In genomic region chr8:126256585-126257391, GRCm38 (mm10) we compare ENCODE assay signal across 16 mouse cellular contexts. TPM values are rescaled to one million over a fixed set of nuclear protein-coding genes. Genes with fewer than 3 reads are reported as not detected.
DNase-seq lines count a peak whose midpoint lies in the region; ATAC-seq and TF ChIP-seq lines count a peak whose summit lies in the region.
"Had no signal": no experiment of that assay in that cellular context is flagged by ENCODE, and none has a peak within 500 bp of the region (broad histone marks: within the 10 kb centered on the region; RNA-seq: fewer than 3 reads in every experiment).

No protein-coding gene starts in this region.

- no peak overlapping the region for H3K9ac ChIP-seq in heart, adult 2 months (ENCODE audit: low read depth, low read length)
- no peak overlapping the region for H3K9ac ChIP-seq in midbrain, embryonic 13.5 days (replicated peaks)

- 47% methylated on average over 9 of the region's 9 CpGs for WGBS in heart, adult 2 months
- WGBS in midbrain, embryonic 13.5 days: 5% methylated on average over 9 of the region's 9 CpGs

- no peaks in the 10 kb centered on the region for H3K36me3 ChIP-seq in heart, adult 2 months (ENCODE audit: control insufficient read depth, insufficient read depth, low read length)
- H3K36me3 ChIP-seq in midbrain, embryonic 13.5 days: no peaks in the 10 kb centered on the region
- H3K36me3 ChIP-seq: heart, embryonic 10.5 days had no signal

- H3K79me2 ChIP-seq in heart, adult 2 months (replicated peaks; ENCODE audit: control insufficient read depth, insufficient read depth, low read length): no peaks in the 10 kb centered on the region

- H3K4me1 ChIP-seq in heart, adult 2 months (ENCODE audit: control insufficient read depth, insufficient read depth, low read length): no peaks in the 10 kb centered on the region; the same call in 1 of the 2 replicates
- peaks cover 24% of the 10 kb centered on the region for H3K4me1 ChIP-seq in midbrain, embryonic 13.5 days (replicated peaks)
- H3K4me1 ChIP-seq: heart, embryonic 10.5 days had no signal

- no peak for TF ChIP-seq POLR2A in heart, adult 2 months (IDR thresholded peaks at IDR 0.05; ENCODE audit: insufficient read depth, low read depth, low read length)

- no peak overlapping the region for H3K27ac ChIP-seq in heart, adult 2 months
- no peak overlapping the region for H3K27ac ChIP-seq in midbrain, embryonic 13.5 days
- H3K27ac ChIP-seq: heart, embryonic 10.5 days had no signal

- no peak for TF ChIP-seq EP300 in heart, adult 2 months (IDR thresholded peaks at IDR 0.05; ENCODE audit: insufficient read depth, low read depth, low read length)

- H3K9me3 ChIP-seq in midbrain, embryonic 13.5 days: no peaks in the 10 kb centered on the region
- H3K9me3 ChIP-seq: heart, embryonic 10.5 days had no signal

- peak; percentile 82 for ATAC-seq in midbrain, embryonic 13.5 days
- ATAC-seq: CD4-positive, CD25-positive, alpha-beta regulatory T cell, adult 4 months had no signal

- H3K4me2 ChIP-seq in midbrain, embryonic 13.5 days (replicated peaks): no peak overlapping the region

- peak; percentile 15; the same call in 1 of the 2 replicates for TF ChIP-seq CTCF in heart, adult 2 months (IDR thresholded peaks at IDR 0.05)

- intact Hi-C loops in heart, adult 2 months (cut with DNase I): loop anchor here (10.0 kb wide), 1 partner anchor 128 kb away; no protein-coding TSS in a partner anchor

- no peak overlapping the region for H3K4me3 ChIP-seq in heart, adult 2 months
- no peak overlapping the region for H3K4me3 ChIP-seq in midbrain, embryonic 13.5 days (replicated peaks)
- H3K4me3 ChIP-seq: heart, embryonic 10.5 days had no signal

- H3K27me3 ChIP-seq in heart, adult 2 months (ENCODE audit: control insufficient read depth, insufficient read depth, low read length): no peaks in the 10 kb centered on the region
- H3K27me3 ChIP-seq in midbrain, embryonic 13.5 days: peaks cover 74% of the 10 kb centered on the region

- DNase-seq in heart, adult 2 months: no peak
- no peak for DNase-seq in heart, adult 11 months
- DNase-seq in R1 (ENCODE audit: low read depth, low spot score): peak; percentile 7
- peak; percentile 51 for DNase-seq in embryo, embryonic 11 days
- no peak for DNase-seq in urinary bladder, postnatal 14 days (ENCODE audit: low spot score)
- no peak for DNase-seq in adrenal gland, postnatal 14 days
- DNase-seq: adrenal gland, postnatal 25 days; cerebellum, adult 9-11 months; kidney, adult 8-10 months; lung, postnatal 10 days; thymus, postnatal 4 days had no signal

RNA-seq across cellular contexts. Expression of gene Slc35f3, which starts 41.6 kb away (rescaled TPM):
- total RNA-seq in heart, adult 2 months (2021): not detected
- not detected in 2 replicates for polyA plus RNA-seq in heart, adult 2 months (2012; rRNA removed)
- polyA plus RNA-seq in midbrain, embryonic 13.5 days (2015; fragmentation: Nextera tagmentation; extraction: Ambion mirVana): 0.54 and 0.75 TPM in 2 replicates
- total RNA-seq in adrenal gland, postnatal 14 days (2021): 1.2 and 1.3 TPM in 2 replicates
- total RNA-seq: hematopoietic stem cell, adult 5-6 weeks; liver, adult 2 months had no signal
- polyA plus RNA-seq: CD4-positive, CD25-positive, alpha-beta regulatory T cell, adult 4 months; liver, adult 2 months had no signal

Comparison
In these comparisons a context has a peak if more than half of its experiments do, and no peak if none do; other contexts are left out.
1. DNase-seq: peak in R1 (single experiment) and embryo, embryonic 11 days (single experiment); none in heart, adult 2 months (0 of 2), heart, adult 11 months (single experiment), urinary bladder, postnatal 14 days (single experiment) and adrenal gland, postnatal 14 days (single experiment).